Mouse (Mus musculus): Measurements from ENCODE around the gene Olfr305. TPM values are rescaled to one million over a fixed set of nuclear protein-coding genes. Genes with fewer than 3 reads are reported as not detected.

Olfr305 gene
- polyA plus RNA-seq (2014; fragmentation: Illumina TruSeq; extraction: RNeasy Lipid Tissue Mini Kit (QIAGEN cat#74804); ENCODE audit: insufficient read depth, low read depth, low replicate concordance): not detected

DNA sequence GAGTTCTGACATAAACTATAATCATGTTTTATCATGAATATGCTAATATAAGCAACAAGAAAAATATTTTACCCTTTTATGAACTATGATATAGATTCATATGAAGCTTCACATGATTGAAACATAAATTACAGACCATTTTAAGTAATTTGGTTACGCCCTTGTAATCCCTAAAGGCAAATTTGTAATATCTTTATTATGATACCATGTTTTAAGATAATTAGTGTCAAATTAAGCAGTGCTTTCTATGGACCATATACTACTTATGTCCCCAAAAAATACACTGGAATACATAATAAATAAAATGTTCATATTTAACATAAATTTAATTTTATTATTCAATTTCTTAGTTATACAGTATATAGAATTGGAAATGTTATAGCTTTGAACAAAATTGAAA lies at the start of gene Olfr305:
Gene Olfr305 (minus strand): TSS at position 101 of the 400 bp plus-strand sequence.

DNA sequence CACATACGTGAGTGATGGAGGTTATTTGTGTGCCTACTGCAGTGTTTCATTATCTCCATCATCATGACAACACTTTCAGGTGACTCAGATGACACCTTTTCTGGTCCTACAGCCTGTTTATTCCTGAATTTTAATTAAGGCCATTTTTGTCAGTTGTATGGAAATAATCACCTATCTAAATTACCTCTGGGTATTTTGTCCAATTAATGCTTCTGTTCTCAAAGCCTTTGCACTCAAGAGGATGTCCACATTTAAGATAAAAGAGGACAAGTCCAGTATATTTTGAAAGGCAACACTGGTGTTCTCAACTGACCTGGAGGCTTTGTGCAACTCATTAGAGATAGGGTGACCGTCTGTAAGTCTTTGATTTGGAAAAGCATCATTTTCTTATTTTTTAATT lies 36.8 kb upstream of the Olfr305 start, which contains the start of gene Olfr301:
Gene Olfr301 (plus strand): TSS at position 301 of the 400 bp plus-strand sequence.

DNA sequence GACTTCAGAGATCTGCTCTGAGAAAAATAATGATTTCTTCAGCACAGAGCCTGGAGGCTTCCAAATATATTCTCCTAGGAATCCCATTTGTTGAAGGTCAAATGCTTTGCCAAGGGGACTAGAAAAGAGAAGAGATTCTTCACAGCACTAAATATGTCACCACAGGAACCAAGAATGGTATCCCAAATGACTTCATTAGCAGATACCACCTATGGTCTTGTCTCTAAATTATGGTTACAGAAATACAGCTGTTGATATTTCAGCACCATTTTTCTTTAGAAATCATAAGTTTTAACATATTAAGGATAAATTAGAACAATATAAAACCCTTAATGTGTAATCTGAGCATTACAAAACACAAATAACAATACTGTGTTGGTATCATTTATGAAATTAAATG lies 31.0 kb upstream of the Olfr305 start, which contains the start of gene Olfr303:
Gene Olfr303 (minus strand): TSS at position 101 of the 400 bp plus-strand sequence.

DNA sequence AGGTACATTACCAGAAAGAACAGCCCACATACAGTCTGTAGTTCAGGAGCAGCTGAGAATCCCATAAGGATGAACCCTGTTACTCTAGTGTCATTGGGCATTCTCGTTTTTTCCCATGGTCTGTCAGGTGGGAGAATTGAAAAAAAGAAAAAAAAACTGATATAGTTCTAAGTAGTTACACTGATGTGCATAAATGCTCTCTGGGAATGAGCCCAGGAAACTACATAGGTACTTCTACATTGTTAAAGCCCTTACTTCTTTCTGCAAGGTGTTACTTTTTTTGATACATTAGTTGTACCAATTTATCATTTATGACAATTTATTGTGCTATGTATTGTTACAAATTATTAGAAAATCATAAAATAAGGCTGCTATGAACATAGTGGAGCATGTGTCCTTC lies 19.8 kb upstream of the Olfr305 start, which contains the start of gene Olfr304:
Gene Olfr304 (minus strand): TSS at position 101 of the 400 bp plus-strand sequence.

DNA sequence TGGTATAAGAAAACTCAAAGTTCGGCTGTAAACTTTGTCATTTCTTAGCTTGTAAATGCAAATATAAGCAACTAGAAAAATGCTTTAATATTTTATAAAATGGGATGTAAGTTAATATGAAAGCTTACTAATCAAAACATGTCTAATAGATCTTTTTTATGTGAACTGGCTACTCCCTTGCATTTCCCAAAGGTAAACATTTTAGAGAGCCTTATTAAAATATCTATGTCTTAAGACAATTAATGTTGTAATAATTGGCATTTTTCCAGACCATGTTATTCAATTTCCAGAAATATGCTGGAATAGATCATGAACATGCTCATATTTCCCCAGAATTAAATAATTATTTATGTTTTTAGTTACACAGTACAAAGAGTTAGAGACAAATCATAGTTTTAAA lies 29.2 kb downstream of the Olfr305 start, which contains the start of gene Olfr307:
Gene Olfr307 (minus strand): TSS at position 101 of the 400 bp plus-strand sequence.

DNA sequence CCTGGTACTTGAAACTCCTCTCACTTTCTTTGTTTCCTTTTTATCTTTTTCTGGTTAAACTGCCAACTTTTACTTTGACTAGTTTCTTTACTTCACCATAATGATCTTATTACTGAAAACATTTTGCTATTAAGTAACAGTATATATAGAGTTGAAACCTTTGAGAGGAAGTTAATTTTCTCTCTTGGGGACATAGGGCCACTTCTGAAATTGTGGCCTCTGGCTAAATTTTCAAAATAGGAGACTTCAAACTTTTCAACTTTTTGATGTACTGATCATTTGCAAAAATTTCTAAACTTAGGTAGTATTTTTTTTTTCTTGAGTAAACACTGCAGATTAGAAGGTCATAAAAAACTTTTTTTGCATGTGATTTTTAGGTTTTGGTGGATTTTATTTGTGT lies 41.2 kb downstream of the Olfr305 start, which contains the start of gene Olfr308:
Gene Olfr308 (minus strand): TSS at position 101 of the 400 bp plus-strand sequence.

DNA sequence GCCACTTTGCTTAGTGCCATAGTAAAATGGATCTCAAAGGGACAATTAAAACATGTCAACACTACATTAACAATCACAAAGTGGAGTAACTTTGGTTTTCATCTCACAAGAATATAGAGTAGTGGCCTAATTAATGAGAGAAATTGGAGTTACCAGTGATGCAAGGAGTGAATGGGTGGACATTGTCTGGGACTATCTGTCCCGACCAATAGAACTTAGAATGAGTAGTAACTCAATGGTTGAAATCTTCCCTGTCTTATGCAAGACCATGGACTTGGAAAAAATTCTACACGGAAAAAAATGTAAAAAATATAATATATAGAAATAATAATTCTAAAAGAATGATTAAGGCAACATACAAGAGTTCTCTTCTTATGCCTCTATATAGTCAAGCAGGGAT lies 53.1 kb downstream of the Olfr305 start, which contains the start of gene Olfr309:
Gene Olfr309 (minus strand): TSS at position 101 of the 400 bp plus-strand sequence.

Other genes with a start within 250 kb of the Olfr305 start
- gene Vmn2r75, start 195.2 kb downstream of the Olfr305 start, polyA plus RNA-seq (2014; fragmentation: Illumina TruSeq; extraction: RNeasy Lipid Tissue Mini Kit (QIAGEN cat#74804); ENCODE audit: insufficient read depth, low read depth, low replicate concordance): not detected
- gene Vmn2r76, start 120.6 kb downstream of the Olfr305 start, polyA plus RNA-seq (2014; fragmentation: Illumina TruSeq; extraction: RNeasy Lipid Tissue Mini Kit (QIAGEN cat#74804); ENCODE audit: insufficient read depth, low read depth, low replicate concordance): not detected
- gene Olfr310, start 89.8 kb downstream of the Olfr305 start, polyA plus RNA-seq (2014; fragmentation: Illumina TruSeq; extraction: RNeasy Lipid Tissue Mini Kit (QIAGEN cat#74804); ENCODE audit: insufficient read depth, low read depth, low replicate concordance): not detected
- not detected for gene Olfr309, start 53.2 kb downstream of the Olfr305 start, polyA plus RNA-seq (2014; fragmentation: Illumina TruSeq; extraction: RNeasy Lipid Tissue Mini Kit (QIAGEN cat#74804); ENCODE audit: insufficient read depth, low read depth, low replicate concordance)
- gene Olfr308, start 41.3 kb downstream of the Olfr305 start, polyA plus RNA-seq (2014; fragmentation: Illumina TruSeq; extraction: RNeasy Lipid Tissue Mini Kit (QIAGEN cat#74804); ENCODE audit: insufficient read depth, low read depth, low replicate concordance): not detected
- gene Olfr307, start 29.3 kb downstream of the Olfr305 start, polyA plus RNA-seq (2014; fragmentation: Illumina TruSeq; extraction: RNeasy Lipid Tissue Mini Kit (QIAGEN cat#74804); ENCODE audit: insufficient read depth, low read depth, low replicate concordance): not detected
- not detected for gene Olfr304, start 19.7 kb upstream of the Olfr305 start, polyA plus RNA-seq (2014; fragmentation: Illumina TruSeq; extraction: RNeasy Lipid Tissue Mini Kit (QIAGEN cat#74804); ENCODE audit: insufficient read depth, low read depth, low replicate concordance)
- gene Olfr303, start 30.9 kb upstream of the Olfr305 start, polyA plus RNA-seq (2014; fragmentation: Illumina TruSeq; extraction: RNeasy Lipid Tissue Mini Kit (QIAGEN cat#74804); ENCODE audit: insufficient read depth, low read depth, low replicate concordance): not detected
- gene Olfr301, start 36.9 kb upstream of the Olfr305 start, polyA plus RNA-seq (2014; fragmentation: Illumina TruSeq; extraction: RNeasy Lipid Tissue Mini Kit (QIAGEN cat#74804); ENCODE audit: insufficient read depth, low read depth, low replicate concordance): not detected
- gene Olfr299, start 93.0 kb upstream of the Olfr305 start, polyA plus RNA-seq (2014; fragmentation: Illumina TruSeq; extraction: RNeasy Lipid Tissue Mini Kit (QIAGEN cat#74804); ENCODE audit: insufficient read depth, low read depth, low replicate concordance): not detected
- not detected for gene Olfr298, start 125.6 kb upstream of the Olfr305 start, polyA plus RNA-seq (2014; fragmentation: Illumina TruSeq; extraction: RNeasy Lipid Tissue Mini Kit (QIAGEN cat#74804); ENCODE audit: insufficient read depth, low read depth, low replicate concordance)
- gene Olfr297, start 153.0 kb upstream of the Olfr305 start, polyA plus RNA-seq (2014; fragmentation: Illumina TruSeq; extraction: RNeasy Lipid Tissue Mini Kit (QIAGEN cat#74804); ENCODE audit: insufficient read depth, low read depth, low replicate concordance): not detected
- gene Olfr295, start 216.9 kb upstream of the Olfr305 start, polyA plus RNA-seq (2014; fragmentation: Illumina TruSeq; extraction: RNeasy Lipid Tissue Mini Kit (QIAGEN cat#74804); ENCODE audit: insufficient read depth, low read depth, low replicate concordance): not detected
- gene Olfr294, start 249.7 kb upstream of the Olfr305 start, polyA plus RNA-seq (2014; fragmentation: Illumina TruSeq; extraction: RNeasy Lipid Tissue Mini Kit (QIAGEN cat#74804); ENCODE audit: insufficient read depth, low read depth, low replicate concordance): not detected

All from lung, adult 10 weeks (tissue).